Mouse (Mus musculus): ENCODE measurements around the gene Mapk10. TPM values are rescaled to one million over a fixed set of nuclear protein-coding genes. Genes with fewer than 3 reads are reported as not detected.
"Not testable (repeated sequence)": the region's sequence is repeated elsewhere in the genome, so short reads cannot be mapped to it uniquely, and the experiment has no call there.

Gene Mapk10
- total RNA-seq, 2 experiments from 2014 or later, result 0.69 to 1.7 TPM

DNA sequence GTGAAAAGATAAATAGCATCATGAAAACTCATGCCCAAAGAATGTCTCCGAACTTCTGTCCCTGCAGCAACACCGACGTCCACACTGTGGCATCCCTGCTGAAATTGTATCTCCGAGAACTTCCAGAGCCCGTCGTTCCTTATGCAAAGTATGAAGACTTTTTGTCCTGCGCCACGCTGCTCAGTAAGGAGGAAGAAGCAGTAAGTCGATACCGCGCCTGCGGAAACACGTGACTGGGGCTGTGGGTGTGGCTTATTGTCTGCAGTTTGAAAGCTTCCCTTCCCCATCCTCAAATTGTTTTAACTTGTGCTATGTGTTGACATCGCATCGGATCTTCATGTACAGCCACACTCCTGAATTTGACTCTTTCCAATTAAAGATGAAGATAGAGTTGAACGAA is 335.5 kb downstream of the Mapk10 start:
- DNase-seq, result no peak
- intact Hi-C loops (cut with DNase I), result loop anchor here (2.0 to 10.0 kb wide), 2 partner anchors 111 to 171 kb away; no protein-coding TSS in a partner anchor

DNA sequence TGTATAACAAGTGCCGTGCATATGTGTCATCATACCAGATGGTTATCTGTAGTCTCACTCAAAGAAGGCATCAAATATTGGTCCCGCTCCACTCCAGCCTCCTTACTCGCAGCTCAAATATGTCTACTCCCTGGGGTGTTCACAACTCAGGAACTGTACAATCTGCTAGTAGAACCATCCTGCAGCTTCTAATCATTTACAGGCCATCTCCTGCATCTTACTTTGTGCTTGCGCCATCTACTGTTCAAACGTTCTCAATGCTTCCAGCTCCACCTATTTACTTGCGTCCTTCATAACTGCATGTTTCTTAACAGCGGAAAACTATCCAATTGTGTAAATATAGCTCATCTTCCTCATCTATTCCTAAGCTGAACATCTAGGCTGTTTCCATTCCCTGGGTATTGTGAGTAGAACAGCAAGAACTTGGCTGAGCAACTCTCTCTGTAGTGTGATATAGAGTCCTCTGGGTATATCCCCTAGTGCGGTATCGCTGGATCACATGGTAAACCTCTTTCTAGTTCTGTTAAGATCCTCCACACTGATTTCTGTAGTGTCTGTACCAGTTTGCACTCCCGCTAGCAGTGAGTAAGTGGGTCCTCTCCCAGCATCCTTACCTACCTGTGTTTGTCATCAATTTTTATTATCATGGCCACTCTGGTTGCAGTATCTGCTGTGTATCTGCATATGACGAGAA is 336.4 kb downstream of the Mapk10 start:
- intact Hi-C loops (cut with DNase I), result loop anchor here (5.0 to 10.0 kb wide), 2 partner anchors 110 to 667 kb away; no protein-coding TSS in a partner anchor
- peak in 1 of 2 experiments; percentile 16 for DNase-seq

- intact Hi-C loops (cut with DNase I), result loop anchor here (5.0 to 10.0 kb wide), 2 partner anchors 108 to 666 kb away; no protein-coding TSS in a partner anchor
- DNase-seq, result not testable (repeated sequence)
Observed at GRCm38 (mm10) chr5:102872996-102873395, 338.1 kb downstream of the Mapk10 start.

- DNase-seq, result no peak
- intact Hi-C loops (cut with DNase I), result no loop called here
Observed at GRCm38 (mm10) chr5:102868196-102868595, 342.9 kb downstream of the Mapk10 start.

DNA sequence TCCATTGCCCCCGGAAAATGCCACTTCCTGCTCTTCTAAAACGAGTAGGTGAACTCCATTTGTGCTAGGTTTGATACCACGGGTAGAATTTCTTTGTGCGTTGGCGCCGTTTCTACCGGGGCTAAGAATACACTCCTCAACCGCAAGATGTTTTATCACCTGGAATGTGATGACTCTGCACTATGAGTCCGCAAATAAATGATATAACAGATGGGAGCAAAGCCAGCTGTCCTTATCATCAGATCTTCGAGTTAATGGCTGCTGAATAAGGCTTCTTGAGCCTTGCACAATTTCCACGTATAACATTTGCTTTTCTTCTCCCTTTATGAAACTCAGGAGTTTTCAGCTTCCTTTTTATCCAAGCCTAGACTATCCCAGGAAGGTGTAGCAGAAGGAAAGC is 351.4 kb downstream of the Mapk10 start:
- no peak for DNase-seq
- intact Hi-C loops (cut with DNase I), result no loop called here

GRCm38 (mm10) chr5:102858047-102858446 is 353.1 kb downstream of the Mapk10 start:
- intact Hi-C loops (cut with DNase I), result no loop called here
- no peak for DNase-seq

Other genes with a start within 250 kb of the Mapk10 start
- 1 to 10 TPM; 2.3 to 2.4 TPM for gene Ptpn13, start 213.9 kb upstream of the Mapk10 start, total RNA-seq (2021)